Mouse (Mus musculus): ENCODE data around the gene Gid8.

The Gid8 gene

GRCm38 (mm10) chr2:180754976-180755688, 45.2 kb downstream of the Gid8 start:
- DNase-seq = no peak

- DNase-seq = no peak
Observed at GRCm38 (mm10) chr2:180755896-180756295, 46.0 kb downstream of the Gid8 start.

DNA sequence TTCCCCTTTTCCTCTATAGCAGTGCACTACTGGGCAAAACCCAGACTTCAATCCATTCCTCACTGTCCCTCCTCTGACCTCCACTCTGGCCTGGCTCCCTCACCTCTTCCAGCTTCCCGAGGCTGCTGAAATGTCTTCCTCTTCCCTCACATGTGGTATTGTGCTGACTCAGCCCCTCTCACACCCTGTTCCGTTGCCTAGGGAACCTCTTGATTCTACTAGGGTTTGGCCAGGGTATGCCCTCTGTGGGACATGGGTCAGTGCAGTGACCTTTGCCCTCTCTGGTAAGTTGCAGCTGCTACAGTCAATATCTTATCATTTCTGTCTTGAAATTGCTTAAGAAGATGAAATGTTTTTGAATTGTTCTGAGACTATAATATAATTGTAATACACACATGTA, 46.9 kb downstream of the Gid8 start:
- no peak for DNase-seq

- no peak for DNase-seq
Observed at GRCm38 (mm10) chr2:180758513-180759263, 48.8 kb downstream of the Gid8 start.

DNA sequence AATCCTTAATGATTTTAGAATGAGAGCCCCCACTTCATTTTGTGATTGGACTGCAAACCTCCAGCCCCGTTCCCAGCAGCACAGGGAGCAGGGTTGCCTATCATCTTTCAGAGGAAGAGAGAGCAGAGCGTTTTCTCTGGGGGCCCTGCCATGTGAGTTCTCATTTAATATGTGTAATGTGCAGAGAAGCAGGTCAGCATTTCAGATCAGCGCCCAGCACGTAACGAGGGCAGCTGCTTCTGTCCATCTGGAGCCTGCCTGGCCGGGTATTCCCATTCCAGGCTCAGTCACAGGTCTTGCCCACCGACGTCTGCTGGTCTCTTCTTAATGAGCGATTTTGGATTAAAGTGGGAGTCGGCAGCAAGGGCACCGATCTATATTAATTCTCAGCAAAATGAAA, 55.1 kb downstream of the Gid8 start:
- no peak for DNase-seq

GRCm38 (mm10) chr2:180765713-180766112, 55.8 kb downstream of the Gid8 start:
- DNase-seq = no peak
